Mouse (Mus musculus) liver, embryonic 14.5 days (tissue): ENCODE data around the gene Neurl1a. TPM values are rescaled to one million over a fixed set of nuclear protein-coding genes. Genes with fewer than 3 reads are reported as not detected.

Experiments used
- ATAC-seq: fragments of 200-750 bp; cut with Nextera tagmentation; 2 replicates; pipeline ENCODE4 v1.8.0; 2017; ENCODE audit warnings: moderate number of reproducible peaks, mild to moderate bottlenecking, moderate library complexity; ENCODE audit not compliant: insufficient read depth
- DNase-seq, 3 experiments: peaks; one replicate each; pipeline ENCODE4 v3.0.0-alpha.2; 2012 to 2013; ENCODE audit warnings: low read depth in 3 of 3, low spot score in 3 of 3
- H3K27ac ChIP-seq: fragments of 300-500 bp; sonication (generic); 2 replicates; pipeline ENCODE4 v1.5.1; 2014; ENCODE audit warnings: moderate library complexity, mild to moderate bottlenecking, control low read depth, inconsistent platforms
- H3K27me3 ChIP-seq: fragments of 300-500 bp; sonication (generic); 2 replicates; pipeline ENCODE4 v1.6.1; 2014; ENCODE audit warnings: mild to moderate bottlenecking, low read length, moderate library complexity; ENCODE audit not compliant: control insufficient read depth, insufficient read depth
- H3K36me3 ChIP-seq: fragments of 300-500 bp; sonication (generic); replicated peaks from 2 replicates; pipeline ENCODE4 v1.6.1; 2014; ENCODE audit warnings: low read depth; ENCODE audit not compliant: control insufficient read depth, insufficient read depth
- H3K4me1 ChIP-seq, 2 experiments: fragments of 200-500 bp in 1 of 2; fragments of 300-500 bp in 1 of 2; sonication (generic) in 1 of 2; replicated peaks; 2 replicates each; pipeline ENCODE4 v1.6.1; 2012 to 2014; ENCODE audit warnings: antibody characterized with exemption in 1 of 2, inconsistent platforms in 1 of 2, low read length in 1 of 2; ENCODE audit not compliant: control insufficient read depth in 2 of 2, insufficient read depth in 2 of 2
- H3K4me2 ChIP-seq: fragments of 300-500 bp; sonication (generic); 2 replicates; pipeline ENCODE4 v1.6.1; 2014; ENCODE audit warnings: low read depth, mild to moderate bottlenecking, control low read depth, moderate library complexity
- H3K4me3 ChIP-seq, 2 experiments: fragments of 200-500 bp in 1 of 2; fragments of 300-500 bp in 1 of 2; sonication (generic) in 1 of 2; 2 replicates each; pipeline ENCODE4 v1.5.1; 2012 to 2014; ENCODE audit warnings: low read depth in 2 of 2, low read length in 2 of 2, mild to moderate bottlenecking in 2 of 2, control low read depth in 1 of 2, inconsistent platforms in 1 of 2, moderate library complexity in 1 of 2; ENCODE audit not compliant: insufficient read depth in 1 of 2
- H3K9ac ChIP-seq: fragments of 300-500 bp; sonication (generic); replicated peaks from 2 replicates; pipeline ENCODE4 v1.6.1; 2014; ENCODE audit warnings: mild to moderate bottlenecking, control low read depth, moderate library complexity
- H3K9me3 ChIP-seq: fragments of 300-500 bp; sonication (generic); 2 replicates; pipeline ENCODE4 v1.6.1; 2016; ENCODE audit warnings: low read length, mixed read lengths; ENCODE audit not compliant: control insufficient read depth
- CTCF ChIP-seq: IDR thresholded peaks from 2 replicates; pipeline ENCODE4 v1.5.1; 2016; ENCODE audit warnings: antibody characterized with exemption, low read depth, control low read depth
- EP300 ChIP-seq: IDR thresholded peaks from 2 replicates; pipeline ENCODE4 v1.6.1; 2016; ENCODE audit warnings: antibody characterized with exemption, low read depth
- WGBS: fragments of 180-500 bp; shearing (Covaris S2); extraction: QIAGEN DNeasy Blood & Tissue Kit; methylation state at CpG from one replicate; pipeline ENCODE4 v1.1.7; 2014; ENCODE audit not compliant: insufficient replicate concordance; 5-methylcytosine and 5-hydroxymethylcytosine counted together
- polyA plus RNA-seq, 2 experiments: library from polyadenylated mRNA; depleted of rRNA in 1 of 2; stranded (reverse) in 1 of 2; unstranded in 1 of 2; fragments of >200 nt; fragmentation: Nextera tagmentation in 1 of 2; extraction: Ambion mirVana in 1 of 2; gene quantifications; 2 replicates each; pipeline versions ENCODE4 v1.2.1 to v1.2.3; 2012 to 2014

The Neurl1a gene
- polyA plus RNA-seq, 2 experiments: 0.53 to 0.70 TPM

GRCm38 (mm10) chr19:47286886-47287450 lies 108.3 kb downstream of the Neurl1a start:
- Histone ChIP-seq H3K9ac (no peak overlapping the region), H3K4me2 (no peak overlapping the region), H3K4me3 (no peak overlapping the region), H3K4me1 (no peaks in the 10 kb centered on the region), H3K27ac (no peak overlapping the region), H3K27me3 (no peaks in the 10 kb centered on the region), H3K36me3 (no peaks in the 10 kb centered on the region), H3K9me3 (no peaks in the 10 kb centered on the region)
- DNase-seq (no peak), ATAC-seq (no peak)
- 66% methylated on average over 17 of the region's 17 CpGs for WGBS
- TF ChIP-seq EP300: no peak
- TF ChIP-seq CTCF: no peak

DNA sequence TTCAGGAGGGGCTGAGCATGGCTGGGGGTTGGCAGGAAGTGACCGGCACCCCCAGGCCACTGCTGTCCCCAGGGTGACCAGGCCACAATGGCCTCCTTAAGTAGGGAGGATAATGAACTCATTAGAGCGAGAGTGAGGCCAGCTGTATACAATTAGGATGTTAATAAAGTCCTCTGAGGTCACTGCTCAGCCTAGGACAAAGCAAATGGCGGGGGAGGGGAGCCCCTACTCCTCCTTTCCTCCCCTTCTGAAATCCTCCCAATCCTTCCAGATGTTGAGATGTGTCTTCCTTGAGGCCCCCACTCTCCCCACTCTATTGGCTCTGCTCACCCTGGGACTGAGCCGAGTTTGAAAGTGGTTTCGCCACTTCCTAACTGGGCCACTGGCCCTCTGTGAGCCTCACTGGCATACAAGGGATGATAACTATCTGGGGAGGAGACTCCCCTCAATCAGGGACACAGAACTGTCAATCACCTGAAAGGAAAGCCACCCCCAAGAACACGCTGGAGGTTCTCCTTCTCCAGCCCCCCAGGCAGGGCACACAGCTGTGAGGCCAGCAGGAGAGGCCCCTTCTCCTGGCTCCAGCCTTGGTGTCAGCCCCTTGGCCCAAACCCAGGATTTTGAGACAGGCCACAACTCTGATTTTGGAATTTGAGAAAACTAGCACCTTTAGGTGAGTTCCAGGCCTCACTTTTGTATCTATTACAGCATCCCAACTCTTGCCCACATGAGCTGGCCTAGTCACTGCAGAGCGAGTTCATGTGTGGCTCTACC lies 112.9 kb downstream of the Neurl1a start:
- TF ChIP-seq CTCF (no peak), EP300 (no peak)
- H3K27me3 ChIP-seq: no peaks in the 10 kb centered on the region
- H3K4me3 ChIP-seq: no peak overlapping the region
- no peaks in the 10 kb centered on the region for H3K9me3 ChIP-seq
- H3K27ac ChIP-seq: no peak overlapping the region
- no peak overlapping the region for H3K9ac ChIP-seq
- WGBS: 47% methylated on average over 7 of the region's 7 CpGs
- ATAC-seq (no peak), DNase-seq (no peak)
- H3K4me1 ChIP-seq: no peaks in the 10 kb centered on the region
- H3K36me3 ChIP-seq: no peaks in the 10 kb centered on the region
- no peak overlapping the region for H3K4me2 ChIP-seq

DNA sequence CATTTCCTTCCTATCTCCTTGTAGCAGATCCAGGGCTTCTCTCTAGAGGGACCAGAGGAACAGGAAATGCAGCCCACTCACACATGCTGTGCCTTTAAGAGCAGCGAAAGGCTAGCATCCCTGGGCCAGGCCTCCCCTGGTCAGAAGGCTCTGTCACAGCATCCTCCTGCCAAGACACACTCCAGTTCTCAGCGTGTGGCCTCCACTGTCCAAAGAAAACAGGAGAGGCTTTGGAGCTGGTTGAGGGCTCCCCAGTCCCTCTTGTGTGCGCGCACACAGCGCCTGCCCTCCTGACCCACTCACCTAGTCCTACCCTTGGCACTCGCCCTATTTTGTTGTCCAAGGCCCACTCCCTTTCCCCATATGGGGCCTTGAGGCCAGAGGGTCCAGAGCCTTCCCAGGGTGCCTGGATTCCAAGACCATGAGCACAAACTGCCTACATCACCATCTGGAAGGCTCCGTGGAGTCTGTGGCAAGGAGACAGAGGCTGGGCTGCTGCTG lies 113.9 kb downstream of the Neurl1a start:
- no peak overlapping the region for H3K4me2 ChIP-seq
- ATAC-seq: no peak

DNA sequence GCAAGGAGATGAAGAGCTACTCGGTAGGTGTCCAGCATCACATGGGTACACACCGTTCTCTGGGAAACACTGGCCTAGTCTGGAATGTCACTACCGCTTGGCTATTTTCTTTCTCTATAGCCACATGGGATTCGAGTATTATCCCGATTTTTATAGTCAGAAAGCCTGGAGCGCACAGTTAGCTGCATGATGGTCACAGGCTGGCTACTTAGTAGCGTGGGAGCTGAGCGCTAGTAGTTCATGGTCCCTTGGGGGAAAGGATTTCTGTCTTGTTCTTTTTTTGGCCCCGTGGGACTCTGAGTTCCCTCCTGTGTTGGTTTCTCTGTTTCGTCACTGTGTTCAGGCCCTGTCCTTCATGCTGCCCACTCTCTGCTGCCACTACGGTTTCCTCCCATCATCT lies 119.5 kb downstream of the Neurl1a start:
- TF ChIP-seq CTCF (no peak), EP300 (no peak)
- H3K9ac ChIP-seq: no peak overlapping the region
- WGBS: 77% methylated on average over 11 of the region's 11 CpGs
- H3K36me3 ChIP-seq: no peaks in the 10 kb centered on the region
- H3K4me2 ChIP-seq: no peak overlapping the region
- no peaks in the 10 kb centered on the region for H3K27me3 ChIP-seq
- H3K4me1 ChIP-seq: 0 out of 4 replicates have a peak, but pooled peaks cover 0 to 4% of the 10 kb centered on the region in 2 experiments
- ATAC-seq: no peak
- H3K4me3 ChIP-seq: no peak overlapping the region
- no peak overlapping the region for H3K27ac ChIP-seq
- no peaks in the 10 kb centered on the region for H3K9me3 ChIP-seq
- DNase-seq: no peak

More for the DNA sequence above, 113.9 kb downstream of the Neurl1a start:
- no peak for TF ChIP-seq EP300
- no peak for TF ChIP-seq CTCF
- no peaks in the 10 kb centered on the region for H3K27me3 ChIP-seq
- no peaks in the 10 kb centered on the region for H3K4me1 ChIP-seq
- no peak overlapping the region for H3K9ac ChIP-seq
- DNase-seq: no peak
- H3K4me3 ChIP-seq: no peak overlapping the region
- no peaks in the 10 kb centered on the region for H3K9me3 ChIP-seq
- H3K36me3 ChIP-seq: no peaks in the 10 kb centered on the region
- H3K27ac ChIP-seq: no peak overlapping the region
- 58% methylated on average over 7 of the region's 7 CpGs for WGBS

- no peak overlapping the region for H3K27ac ChIP-seq
- no peak for ATAC-seq
Measured at GRCm38 (mm10) chr19:47301303-47302190, 122.9 kb downstream of the Neurl1a start.

More at GRCm38 (mm10) chr19:47301303-47302190, 122.9 kb downstream of the Neurl1a start:
- TF ChIP-seq EP300 (no peak), CTCF (no peak)
- H3K9ac ChIP-seq: no peak overlapping the region
- H3K9me3 ChIP-seq: no peaks in the 10 kb centered on the region
- H3K27me3 ChIP-seq: no peaks in the 10 kb centered on the region
- H3K4me3 ChIP-seq: no peak overlapping the region
- WGBS: 50% methylated on average over 19 of the region's 19 CpGs
- H3K36me3 ChIP-seq: no peaks in the 10 kb centered on the region
- H3K4me1 ChIP-seq: 0 out of 4 replicates have a peak, but pooled peaks cover 0 to 4% of the 10 kb centered on the region in 2 experiments
- DNase-seq: no peak
- H3K4me2 ChIP-seq: no peak overlapping the region
